21 mouse cellular contexts compared by ENCODE assay signal in genomic region chr13:69006091-69006490, GRCm38 (mm10). TPM values are rescaled to one million over a fixed set of nuclear protein-coding genes. Genes with fewer than 3 reads are reported as not detected.
DNase-seq lines count a peak whose midpoint lies in the region; ATAC-seq and TF ChIP-seq lines count a peak whose summit lies in the region.
"Had no signal": no experiment of that assay in that cellular context is flagged by ENCODE, and none has a peak within 500 bp of the region (broad histone marks: within the 10 kb centered on the region; RNA-seq: fewer than 3 reads in every experiment).

No protein-coding gene starts in this region.

- no peaks in the 10 kb centered on the region for H3K9me3 ChIP-seq in kidney, embryonic 15.5 days (replicated peaks)
- H3K9me3 ChIP-seq: embryonic facial prominence, embryonic 13.5 days; limb, embryonic 15.5 days; midbrain, embryonic 12.5 days; neural tube, embryonic 13.5 days had no signal

- no peak overlapping the region for H3K4me2 ChIP-seq in kidney, embryonic 15.5 days
- H3K4me2 ChIP-seq: embryonic facial prominence, embryonic 13.5 days; limb, embryonic 15.5 days; midbrain, embryonic 12.5 days; neural tube, embryonic 13.5 days had no signal

- no peak for TF ChIP-seq POLR2A in thymus, adult 2 months (IDR thresholded peaks at IDR 0.05; ENCODE audit: control insufficient read depth, extremely low read depth, insufficient read depth, low read length, poor library complexity)

- no peak for DNase-seq in frontal cortex, postnatal 14 days (ENCODE audit: low spot score in 2 of 2)
- DNase-seq in left cerebral cortex, adult 2 months (ENCODE audit: extremely low spot score in 1 of 2, low spot score in 2 of 2), result peak in 1 of 2 experiments; percentile 24
- no peak for DNase-seq in left cerebral cortex, postnatal 10 days (ENCODE audit: extremely low spot score in 1 of 2, low spot score in 2 of 2)
- DNase-seq in brain, adult 2 months (ENCODE audit: low read depth, low spot score), result peak; percentile 88
- DNase-seq in layer of hippocampus, adult 9-11 months, result peak; percentile 65
- no peak for DNase-seq in thymus, adult 2 months
- DNase-seq: B cell, adult 2 months; cerebellum, adult 8-10 months; gastrocnemius, postnatal 14 days; heart, adult 2 months; kidney, adult 2 months; kidney, postnatal 14 days; lung, postnatal 10 days; thymus, postnatal 36 days had no signal

- intact Hi-C loops in left cerebral cortex, adult 2 months (cut with DNase I), result loop anchor here (1.0 to 10.0 kb wide), 2 partner anchors 69 to 324 kb away; no protein-coding TSS in a partner anchor
- intact Hi-C loops in left cerebral cortex, postnatal 10 days (cut with DNase I), result no loop called here

- no peaks in the 10 kb centered on the region for H3K4me1 ChIP-seq in kidney, embryonic 15.5 days
- H3K4me1 ChIP-seq in thymus, adult 2 months (replicated peaks; ENCODE audit: control insufficient read depth, insufficient read depth, low read length), result no peaks in the 10 kb centered on the region
- H3K4me1 ChIP-seq: embryonic facial prominence, embryonic 13.5 days; limb, embryonic 15.5 days; midbrain, embryonic 12.5 days had no signal

- H3K36me3 ChIP-seq in kidney, embryonic 15.5 days, result no peaks in the 10 kb centered on the region
- no peaks in the 10 kb centered on the region for H3K36me3 ChIP-seq in thymus, adult 2 months (ENCODE audit: control insufficient read depth, insufficient read depth, low read length)
- H3K36me3 ChIP-seq: embryonic facial prominence, embryonic 13.5 days; limb, embryonic 15.5 days; midbrain, embryonic 12.5 days; neural tube, embryonic 13.5 days had no signal

- H3K27me3 ChIP-seq in kidney, embryonic 15.5 days, result no peaks in the 10 kb centered on the region
- no peaks in the 10 kb centered on the region for H3K27me3 ChIP-seq in thymus, adult 2 months (ENCODE audit: control insufficient read depth, insufficient read depth, low read length)
- H3K27me3 ChIP-seq: limb, embryonic 15.5 days; neural tube, embryonic 13.5 days had no signal

- no peak overlapping the region for H3K4me3 ChIP-seq in left cerebral cortex, adult 2 months
- no peak overlapping the region for H3K4me3 ChIP-seq in kidney, embryonic 15.5 days (replicated peaks)
- no peak overlapping the region for H3K4me3 ChIP-seq in thymus, adult 2 months (ENCODE audit: control insufficient read depth, insufficient read depth, low read length)
- H3K4me3 ChIP-seq: embryonic facial prominence, embryonic 13.5 days; heart, adult 2 months; limb, embryonic 15.5 days; midbrain, embryonic 12.5 days; neural tube, embryonic 13.5 days had no signal

- peak overlapping the region; percentile 18; the same call in 1 of the 2 replicates for H3K27ac ChIP-seq in left cerebral cortex, adult 2 months
- no peak overlapping the region for H3K27ac ChIP-seq in kidney, embryonic 15.5 days
- no peak overlapping the region for H3K27ac ChIP-seq in thymus, adult 2 months (ENCODE audit: control insufficient read depth, insufficient read depth, low read length)
- H3K27ac ChIP-seq: embryonic facial prominence, embryonic 13.5 days; heart, adult 2 months; limb, embryonic 15.5 days; midbrain, embryonic 12.5 days; neural tube, embryonic 13.5 days had no signal

- TF ChIP-seq CTCF in left cerebral cortex, adult 2 months (IDR thresholded peaks at IDR 0.05), result no peak
- no peak for TF ChIP-seq CTCF in thymus, adult 2 months (IDR thresholded peaks at IDR 0.05; ENCODE audit: borderline replicate concordance, control insufficient read depth, extremely low read depth, insufficient read depth, low read length, poor library complexity)

- no peak overlapping the region for H3K9ac ChIP-seq in kidney, embryonic 15.5 days
- H3K9ac ChIP-seq: embryonic facial prominence, embryonic 13.5 days; limb, embryonic 15.5 days; midbrain, embryonic 12.5 days; neural tube, embryonic 13.5 days had no signal

- peak; percentile 75 for ATAC-seq in frontal cortex, adult (ENCODE audit: low TSS enrichment)
- ATAC-seq in kidney, embryonic 15.5 days (replicated peaks; ENCODE audit: low FRiP score), result no peak

- WGBS in kidney, embryonic 15.5 days, result 87% methylated on average over 4 of the region's 4 CpGs
- WGBS in thymus, adult 2 months, result 87% methylated on average over 4 of the region's 4 CpGs

RNA-seq across cellular contexts. Expression of gene Adcy2, which starts 6.8 kb away (rescaled TPM):
- total RNA-seq in left cerebral cortex, adult 2 months (2021), result 100 to 1,000 TPM; 130 to 135 TPM
- 10 to 100 TPM; 58.8 to 88.5 TPM for total RNA-seq in left cerebral cortex, postnatal 10 days (2021)
- 5.5 and 6.5 TPM in 2 replicates for polyA plus RNA-seq in kidney, embryonic 15.5 days (2015; fragmentation: Nextera tagmentation; extraction: Ambion mirVana)
- polyA plus RNA-seq in thymus, adult 2 months (2012; rRNA removed), result 0.55 and 0.65 TPM in 2 replicates
- total RNA-seq: megakaryocyte progenitor cell, adult 5-6 weeks had no signal

Comparison
In these comparisons a context has a peak if more than half of its experiments do, and no peak if none do; other contexts are left out.
1. DNase-seq: peak in brain, adult 2 months (single experiment) and layer of hippocampus, adult 9-11 months (single experiment); none in frontal cortex, postnatal 14 days (0 of 2), left cerebral cortex, postnatal 10 days (0 of 2) and thymus, adult 2 months (single experiment).